Mouse (Mus musculus) cortical plate, adult 2 months (tissue): ENCODE results near the gene Helq.

ENCODE experiments used
- CTCF ChIP-seq: fragments of 200-500 bp; IDR thresholded peaks from 2 replicates; pipeline ENCODE4 v1.5.1; 2011; ENCODE audit warnings: mild to moderate bottlenecking, control low read depth, low read length; ENCODE audit not compliant: insufficient read depth; ENCODE audit errors: extremely low read depth
- POLR2A ChIP-seq: fragments of 200-500 bp; IDR thresholded peaks from 2 replicates; pipeline ENCODE4 v1.6.1; 2011; ENCODE audit warnings: mild to moderate bottlenecking, low read length, control low read depth; ENCODE audit not compliant: insufficient read depth; ENCODE audit errors: extremely low read depth

DNA sequence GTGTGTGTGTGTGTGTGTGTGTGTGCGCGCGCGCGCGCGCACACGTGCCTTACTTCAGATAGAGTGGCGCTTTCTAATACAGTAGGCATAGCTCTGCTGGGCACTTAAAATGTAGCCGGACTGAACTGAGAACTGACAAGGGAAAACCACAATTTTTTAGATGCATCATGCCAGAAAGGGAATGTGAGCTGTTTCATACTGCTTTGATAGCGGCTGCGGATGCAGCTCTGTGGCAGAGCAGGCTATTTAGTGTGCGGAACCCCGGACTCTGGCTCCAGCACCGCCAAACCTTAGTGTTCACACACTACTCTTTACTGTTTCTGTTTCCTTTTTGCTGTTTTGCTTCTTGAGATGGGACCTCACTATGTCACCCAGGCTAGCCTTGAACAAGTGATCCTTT lies 81.6 kb downstream of the Helq start:
- no peak for TF ChIP-seq CTCF
- TF ChIP-seq POLR2A: no peak
